Mouse (Mus musculus) hindbrain, embryonic 10.5 days (tissue): ENCODE measurements at regions not wholly inside any gene's neighbourhood (a gene's known extent, or its start where the extent isn't known, plus 50 kb on each side); places are given as distances from the start of the nearest gene placed in this dataset.

Experiments
- DNase-seq: peaks from one replicate; pipeline ENCODE4 v3.0.0-alpha.2; 2017; ENCODE audit warnings: low spot score
- H3K27ac ChIP-seq: fragments of 300-500 bp; sonication (generic); 2 replicates; pipeline ENCODE4 v1.5.1; 2016; ENCODE audit warnings: mild to moderate bottlenecking, moderate library complexity
- H3K27me3 ChIP-seq: fragments of 300-500 bp; sonication (generic); 2 replicates; pipeline ENCODE4 v1.6.1; 2016; ENCODE audit warnings: mild to moderate bottlenecking; ENCODE audit not compliant: poor library complexity, insufficient read depth, severe bottlenecking
- H3K36me3 ChIP-seq: fragments of 300-500 bp; sonication (generic); 2 replicates; pipeline ENCODE4 v1.6.1; 2016; ENCODE audit warnings: mild to moderate bottlenecking, moderate library complexity
- H3K4me1 ChIP-seq: fragments of 300-500 bp; sonication (generic); replicated peaks from 2 replicates; pipeline ENCODE4 v1.6.1; 2016; ENCODE audit warnings: mild to moderate bottlenecking
- H3K4me3 ChIP-seq: fragments of 300-500 bp; sonication (generic); 2 replicates; pipeline ENCODE4 v1.5.1; 2016; ENCODE audit warnings: mild to moderate bottlenecking, moderate library complexity
- H3K9me3 ChIP-seq: fragments of 300-500 bp; sonication (generic); 2 replicates; pipeline ENCODE4 v1.6.1; 2016; ENCODE audit warnings: mild to moderate bottlenecking, moderate library complexity
- WGBS: fragments of 180-500 bp; shearing (Covaris S2); methylation state at CpG from one replicate; pipeline ENCODE4 v1.1.7; 2016; 5-methylcytosine and 5-hydroxymethylcytosine counted together

DNA sequence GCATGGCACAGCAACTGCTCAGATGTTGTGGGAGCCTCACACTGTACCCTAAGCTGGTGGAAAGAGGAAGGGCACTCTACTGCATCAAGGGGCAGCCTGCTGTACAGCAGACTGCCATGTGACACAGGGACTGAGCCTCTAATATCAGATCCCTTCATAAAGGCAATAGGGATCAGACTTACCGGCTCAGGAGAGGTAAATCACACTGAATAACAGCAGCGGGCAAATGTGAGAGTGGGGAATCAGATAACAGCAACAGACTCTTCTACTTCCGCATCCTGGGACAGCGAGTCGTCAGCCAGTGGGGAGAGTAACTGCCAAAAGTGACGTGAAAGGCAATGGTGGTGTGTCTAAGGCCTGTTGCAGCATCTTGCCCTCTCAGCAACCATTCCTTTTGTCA lies 339.0 kb downstream of the Agtpbp1 start:
- H3K27ac ChIP-seq: peak overlapping the region; percentile 31; the same call in 1 of the 2 replicates
- no peaks in the 10 kb centered on the region for H3K27me3 ChIP-seq
- no peak for DNase-seq
- 81% methylated on average over 6 of the region's 6 CpGs for whole genome bisulfite sequencing
- H3K9me3 ChIP-seq: no peaks in the 10 kb centered on the region
- no peaks in the 10 kb centered on the region for H3K36me3 ChIP-seq
- no peak overlapping the region for H3K4me3 ChIP-seq
- peaks cover 20% of the 10 kb centered on the region for H3K4me1 ChIP-seq

DNA sequence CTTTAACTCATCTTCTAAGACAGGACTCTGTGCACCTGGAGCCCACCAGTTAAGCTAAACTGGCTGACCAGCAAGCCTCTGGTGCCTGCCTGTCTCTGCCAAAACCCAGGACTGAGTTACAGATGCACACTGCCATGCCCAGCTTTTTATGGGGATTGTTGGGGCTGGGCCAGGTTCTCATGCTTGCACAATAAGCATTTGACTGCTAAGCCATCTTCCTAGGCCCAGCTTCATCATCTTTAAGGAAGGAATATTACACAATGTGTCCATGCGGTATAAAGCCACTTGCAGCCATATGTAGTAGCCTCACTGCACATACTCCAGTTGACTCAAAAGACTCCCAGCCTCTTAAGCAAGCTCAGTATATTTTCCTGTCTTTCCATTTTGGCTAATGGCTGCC lies 340.4 kb downstream of the Agtpbp1 start:
- Histone ChIP-seq H3K9me3 (no peaks in the 10 kb centered on the region), H3K36me3 (no peaks in the 10 kb centered on the region), H3K27ac (no peak overlapping the region), H3K4me3 (no peak overlapping the region), H3K27me3 (no peaks in the 10 kb centered on the region), H3K4me1 (peaks cover 7% of the 10 kb centered on the region; the same call in 1 of the 2 replicates)
- DNase-seq: no peak
- WGBS: 96% methylated on average over 1 of the region's 1 CpGs

DNA sequence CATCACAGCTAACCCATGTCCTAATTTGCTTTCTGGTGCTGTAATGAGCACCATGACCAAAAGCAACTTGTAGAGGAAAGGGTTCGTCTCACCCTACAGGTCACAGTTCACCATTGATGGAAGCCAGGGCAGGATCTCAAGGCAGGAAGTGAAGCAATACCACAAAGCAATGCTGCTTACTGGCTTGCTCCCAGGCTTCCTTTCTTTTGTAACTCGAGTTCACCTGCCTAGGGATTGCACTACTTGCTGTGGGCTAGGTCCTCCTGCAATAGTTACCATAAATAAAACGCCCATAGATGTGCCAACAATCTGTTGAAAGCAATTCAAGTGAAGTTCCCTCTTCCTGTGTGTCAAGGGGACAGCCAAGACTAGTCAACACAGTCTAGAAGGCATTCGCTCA lies 342.4 kb downstream of the Agtpbp1 start:
- Histone ChIP-seq H3K27me3 (no peaks in the 10 kb centered on the region), H3K27ac (no peak overlapping the region), H3K36me3 (no peaks in the 10 kb centered on the region), H3K4me3 (no peak overlapping the region), H3K4me1 (peaks cover 13% of the 10 kb centered on the region; the same call in 1 of the 2 replicates), H3K9me3 (no peaks in the 10 kb centered on the region)
- DNase-seq: no peak
- WGBS: 75% methylated on average over 4 of the region's 4 CpGs

DNA sequence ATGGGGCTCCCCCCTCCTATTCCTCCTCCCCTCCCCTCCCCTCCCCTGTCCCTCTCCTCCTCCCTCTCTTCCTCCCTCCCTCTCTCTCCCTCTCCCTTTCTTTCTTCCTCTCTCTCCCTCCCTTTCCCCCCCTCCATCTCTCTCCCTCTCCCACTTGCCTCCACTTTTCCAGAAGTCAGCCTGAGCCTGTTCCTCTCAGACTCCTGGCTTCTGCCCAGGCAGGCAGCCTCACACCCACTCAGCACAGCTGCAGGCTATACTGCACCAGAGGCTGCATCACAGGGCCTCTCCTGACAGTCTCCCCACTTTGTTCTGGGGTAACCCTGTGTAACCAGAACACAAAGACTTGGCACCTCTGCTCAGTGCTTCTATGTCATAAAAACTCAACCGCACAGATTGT lies 346.3 kb downstream of the Agtpbp1 start:
- Histone ChIP-seq H3K36me3 (no peaks in the 10 kb centered on the region), H3K4me3 (no peak overlapping the region), H3K27ac (peak overlapping the region; percentile 19; the same call in 1 of the 2 replicates), H3K4me1 (peaks cover 12% of the 10 kb centered on the region), H3K9me3 (no peaks in the 10 kb centered on the region), H3K27me3 (no peaks in the 10 kb centered on the region)
- no peak for DNase-seq
- WGBS: 83% methylated on average over 1 of the region's 1 CpGs

DNA sequence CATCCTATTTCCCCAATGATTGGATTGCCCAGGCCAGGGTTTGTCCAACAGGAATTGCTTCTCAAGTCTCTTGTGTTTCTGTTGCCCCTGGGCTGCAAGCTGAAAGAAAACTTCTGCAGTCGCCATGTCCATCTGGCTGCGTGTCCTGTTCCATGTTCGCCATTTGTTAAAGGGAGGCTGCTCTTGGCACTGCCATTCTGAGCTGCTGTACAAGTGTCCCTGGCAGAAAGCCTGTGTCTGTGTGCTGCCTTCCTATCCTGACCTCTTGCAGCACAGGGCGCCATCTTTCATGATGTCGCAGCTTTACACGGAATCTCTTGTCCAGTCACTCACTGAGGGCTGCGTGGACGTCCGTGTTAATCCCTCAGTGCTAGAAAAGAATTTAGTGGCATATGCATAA lies 349.2 kb downstream of the Agtpbp1 start:
- Histone ChIP-seq H3K36me3 (no peaks in the 10 kb centered on the region), H3K27me3 (no peaks in the 10 kb centered on the region), H3K27ac (no peak overlapping the region), H3K4me1 (peaks cover 12% of the 10 kb centered on the region), H3K4me3 (no peak overlapping the region), H3K9me3 (no peaks in the 10 kb centered on the region)
- DNase-seq: no peak
- WGBS: 93% methylated on average over 9 of the region's 9 CpGs

DNA sequence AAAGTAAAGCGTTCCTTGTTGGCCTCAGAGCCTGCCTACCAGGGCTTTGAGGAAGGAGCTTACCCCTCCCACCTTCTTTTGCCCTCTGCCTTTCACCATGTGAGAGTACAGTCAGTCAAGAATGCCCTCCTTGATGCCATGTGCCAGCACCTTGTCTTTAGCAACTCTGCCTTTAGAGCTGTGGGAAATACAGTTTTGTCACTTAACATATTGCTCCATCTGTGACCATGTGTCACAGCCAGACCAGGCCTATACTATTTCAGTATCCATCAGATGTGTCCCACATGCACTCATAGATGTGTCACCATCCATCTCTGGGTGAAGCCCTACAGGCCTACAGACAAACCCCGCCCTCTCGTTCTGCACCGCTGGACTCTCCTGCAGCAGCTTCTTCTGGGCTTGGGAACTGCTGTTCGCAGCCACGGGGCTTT lies 355.9 kb downstream of the Agtpbp1 start:
- H3K27me3 ChIP-seq: no peaks in the 10 kb centered on the region
- H3K27ac ChIP-seq: no peak overlapping the region
- H3K4me1 ChIP-seq: 0 out of 2 replicates have a peak, but pooled peaks cover 4% of the 10 kb centered on the region
- WGBS: 84% methylated on average over 6 of the region's 6 CpGs
- H3K4me3 ChIP-seq: no peak overlapping the region
- no peaks in the 10 kb centered on the region for H3K9me3 ChIP-seq
- DNase-seq: no peak
- H3K36me3 ChIP-seq: no peaks in the 10 kb centered on the region

DNA sequence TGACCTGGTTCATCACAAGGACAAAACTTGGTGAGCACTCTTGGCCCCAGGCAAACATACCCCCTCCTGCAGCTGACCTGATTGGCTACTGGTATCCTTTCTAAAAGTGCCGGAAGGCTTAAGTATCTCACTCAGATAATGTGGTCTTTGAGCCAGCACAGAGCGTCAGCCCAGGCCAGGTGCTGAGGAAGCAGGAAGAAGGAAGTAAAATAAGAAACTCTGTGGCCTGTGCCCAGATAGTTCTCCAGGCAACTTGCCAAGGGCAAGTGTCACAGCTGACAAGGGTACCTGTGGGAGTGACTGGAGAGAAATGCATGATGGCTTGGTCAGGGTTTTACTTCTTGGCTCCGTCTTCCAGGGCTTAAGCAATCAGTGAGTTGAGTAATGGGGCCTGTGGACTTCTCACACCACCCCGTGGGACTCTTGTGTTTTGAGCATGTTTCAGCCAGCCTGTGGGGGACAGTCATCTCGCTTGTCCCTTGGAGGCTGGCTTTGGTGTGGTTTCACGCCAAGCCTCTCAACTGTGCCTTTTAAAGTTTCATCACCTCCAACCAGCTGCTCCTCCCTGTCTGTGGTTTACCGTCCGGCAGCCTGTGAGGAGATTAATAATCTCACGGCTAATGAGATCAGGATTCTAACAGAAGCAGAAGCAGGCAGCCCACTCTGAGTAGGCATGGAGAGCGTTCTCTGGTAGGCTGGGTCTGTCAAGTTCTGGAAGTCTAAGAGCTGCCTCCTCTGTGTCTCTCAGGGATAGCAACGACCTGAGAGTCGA lies 356.8 kb downstream of the Agtpbp1 start:
- Histone ChIP-seq H3K4me3 (no peak overlapping the region), H3K36me3 (no peaks in the 10 kb centered on the region), H3K4me1 (0 out of 2 replicates have a peak, but pooled peaks cover 4% of the 10 kb centered on the region), H3K9me3 (no peaks in the 10 kb centered on the region), H3K27ac (no peak overlapping the region), H3K27me3 (no peaks in the 10 kb centered on the region)
- WGBS: 84% methylated on average over 12 of the region's 12 CpGs
- no peak for DNase-seq

DNA sequence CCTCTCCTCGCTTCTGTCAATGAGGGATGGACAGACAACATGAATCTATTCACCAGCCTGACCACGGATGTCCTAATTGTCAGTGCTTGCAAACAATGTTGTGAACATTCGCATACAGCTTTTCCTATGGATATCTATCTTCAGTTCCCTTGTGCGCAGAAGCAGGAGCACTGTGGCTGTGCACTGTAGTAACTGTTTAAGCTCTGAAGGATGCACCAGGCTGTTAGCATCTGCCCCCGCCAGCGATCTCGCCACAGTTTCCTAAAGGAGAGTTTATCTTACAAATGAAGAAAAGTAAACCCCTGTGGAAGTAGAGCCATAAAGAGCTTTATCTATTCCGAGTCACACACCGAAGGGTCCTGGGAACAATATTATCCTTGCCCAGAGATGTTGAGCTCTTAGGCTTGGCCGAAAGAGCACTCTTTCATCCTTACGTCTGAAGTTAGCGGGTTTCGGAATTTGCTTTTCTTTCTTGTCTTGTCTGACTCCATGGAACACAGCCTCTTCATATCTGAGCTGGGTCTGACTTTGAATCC lies 357.4 kb downstream of the Agtpbp1 start:
- Histone ChIP-seq H3K27ac (no peak overlapping the region), H3K27me3 (no peaks in the 10 kb centered on the region), H3K4me3 (no peak overlapping the region), H3K9me3 (no peaks in the 10 kb centered on the region), H3K4me1 (0 out of 2 replicates have a peak, but pooled peaks cover 4% of the 10 kb centered on the region), H3K36me3 (no peaks in the 10 kb centered on the region)
- WGBS: 92% methylated on average over 13 of the region's 13 CpGs
- DNase-seq: no peak

DNA sequence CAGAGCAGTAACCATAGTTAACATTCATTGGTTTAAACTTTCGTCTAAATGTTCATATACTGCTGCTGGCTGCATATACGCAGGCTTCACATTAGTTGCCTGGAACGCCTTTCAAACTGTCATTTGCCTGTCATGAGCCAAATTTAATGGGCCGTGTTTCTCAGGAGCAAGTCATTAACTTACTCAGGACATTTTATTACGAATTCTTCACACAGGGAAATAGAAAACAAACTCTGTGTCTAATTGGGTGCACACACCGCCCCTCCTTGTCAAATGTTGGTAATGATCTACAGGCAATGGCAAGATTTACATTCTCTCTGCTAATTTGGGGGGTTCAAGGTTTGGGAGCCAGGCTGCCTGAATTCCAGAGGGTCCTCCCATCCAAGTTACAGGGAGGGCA lies 364.4 kb downstream of the Agtpbp1 start:
- Histone ChIP-seq H3K4me1 (peaks cover 10% of the 10 kb centered on the region), H3K27me3 (no peaks in the 10 kb centered on the region), H3K36me3 (no peaks in the 10 kb centered on the region), H3K27ac (no peak overlapping the region), H3K4me3 (no peak overlapping the region), H3K9me3 (no peaks in the 10 kb centered on the region; the same call in 1 of the 2 replicates)
- WGBS: 81% methylated on average over 6 of the region's 6 CpGs
- no peak for DNase-seq

DNA sequence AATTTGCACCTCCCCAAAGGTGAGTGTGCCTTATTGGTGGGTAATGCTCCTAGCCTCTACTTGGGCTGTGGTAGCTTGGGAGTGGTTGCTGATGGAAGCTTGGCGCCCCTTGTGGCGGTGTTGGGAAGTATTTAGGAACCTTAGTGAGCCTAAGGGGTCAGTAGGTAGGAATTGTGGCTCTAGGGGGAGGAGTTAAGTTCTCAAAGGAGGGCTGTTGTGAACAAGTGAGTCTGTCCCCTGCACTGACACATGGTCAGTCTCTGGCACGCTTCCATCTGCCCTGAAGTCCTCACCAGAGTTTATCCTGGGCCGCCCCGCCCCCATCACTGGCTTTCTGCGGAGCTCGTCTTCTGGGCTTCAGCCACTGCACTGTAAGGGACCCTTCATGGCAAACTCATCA lies 364.9 kb downstream of the Agtpbp1 start:
- no peak overlapping the region for H3K27ac ChIP-seq
- peaks cover 10% of the 10 kb centered on the region for H3K4me1 ChIP-seq
- WGBS: 21% methylated on average over 7 of the region's 7 CpGs
- no peaks in the 10 kb centered on the region for H3K27me3 ChIP-seq
- DNase-seq: peak; percentile 43
- no peaks in the 10 kb centered on the region; the same call in 1 of the 2 replicates for H3K9me3 ChIP-seq
- no peaks in the 10 kb centered on the region for H3K36me3 ChIP-seq
- no peak overlapping the region for H3K4me3 ChIP-seq

DNA sequence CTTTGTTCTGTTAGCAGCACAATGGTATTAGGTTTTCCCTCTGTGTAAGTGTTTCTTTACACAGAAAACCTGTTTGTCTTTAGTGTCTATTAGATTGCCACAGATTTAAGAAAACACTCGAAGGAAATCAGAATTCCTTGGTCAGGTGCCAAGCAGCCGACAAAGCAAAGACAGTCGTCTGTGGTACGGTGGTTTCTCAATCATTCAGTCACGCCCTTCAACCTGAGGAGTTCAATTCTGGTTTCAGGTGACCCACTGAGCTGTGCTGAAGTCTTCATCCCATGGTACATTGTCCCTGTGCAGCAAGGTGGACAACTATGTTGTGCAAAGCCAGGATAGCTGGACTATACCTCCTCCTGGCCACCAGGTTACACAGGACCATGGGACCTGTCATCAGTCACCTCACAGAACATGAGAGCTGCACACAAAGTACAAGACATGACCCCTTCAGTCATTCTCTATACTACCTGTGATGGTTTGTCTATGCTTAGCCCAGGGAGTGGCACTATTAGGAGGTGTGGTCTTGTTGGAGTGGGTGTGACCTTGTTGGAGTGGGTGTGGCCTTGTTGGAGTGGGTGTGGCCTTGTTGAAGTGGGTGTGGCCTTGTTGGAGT lies 368.2 kb downstream of the Agtpbp1 start:
- 81% methylated on average over 5 of the region's 5 CpGs for WGBS
- Histone ChIP-seq H3K4me1 (peaks cover 10% of the 10 kb centered on the region), H3K27me3 (no peaks in the 10 kb centered on the region), H3K4me3 (no peak overlapping the region), H3K36me3 (no peaks in the 10 kb centered on the region), H3K27ac (no peak overlapping the region), H3K9me3 (no peaks in the 10 kb centered on the region; the same call in 1 of the 2 replicates)
- no peak for DNase-seq

DNA sequence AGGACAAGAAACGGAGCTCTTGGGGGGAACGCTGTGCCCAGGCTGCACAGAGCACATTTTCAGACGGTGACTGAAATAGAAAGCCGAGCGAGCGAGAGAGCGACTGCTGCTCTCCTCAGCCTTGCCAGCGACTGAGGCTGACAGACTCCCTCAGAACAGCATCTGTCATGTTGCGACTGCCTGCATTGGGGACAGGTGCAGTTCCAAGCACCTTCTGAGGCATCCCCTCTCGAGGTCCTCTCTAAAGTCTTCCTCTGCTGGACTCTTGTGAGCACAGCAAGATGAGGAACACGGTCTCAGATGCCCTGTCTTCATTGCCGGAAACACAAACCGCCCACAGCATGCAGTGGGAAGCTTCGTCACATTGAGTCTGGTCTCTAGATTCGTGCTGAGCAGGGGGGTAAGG lies 372.7 kb downstream of the Agtpbp1 start:
- peaks cover 21% of the 10 kb centered on the region for H3K4me1 ChIP-seq
- no peaks in the 10 kb centered on the region for H3K27me3 ChIP-seq
- WGBS: 85% methylated on average over 15 of the region's 15 CpGs
- DNase-seq: no peak
- no peak overlapping the region for H3K4me3 ChIP-seq
- H3K27ac ChIP-seq: peak overlapping the region; percentile 12; the same call in 1 of the 2 replicates
- no peaks in the 10 kb centered on the region; the same call in 1 of the 2 replicates for H3K9me3 ChIP-seq
- no peaks in the 10 kb centered on the region for H3K36me3 ChIP-seq

DNA sequence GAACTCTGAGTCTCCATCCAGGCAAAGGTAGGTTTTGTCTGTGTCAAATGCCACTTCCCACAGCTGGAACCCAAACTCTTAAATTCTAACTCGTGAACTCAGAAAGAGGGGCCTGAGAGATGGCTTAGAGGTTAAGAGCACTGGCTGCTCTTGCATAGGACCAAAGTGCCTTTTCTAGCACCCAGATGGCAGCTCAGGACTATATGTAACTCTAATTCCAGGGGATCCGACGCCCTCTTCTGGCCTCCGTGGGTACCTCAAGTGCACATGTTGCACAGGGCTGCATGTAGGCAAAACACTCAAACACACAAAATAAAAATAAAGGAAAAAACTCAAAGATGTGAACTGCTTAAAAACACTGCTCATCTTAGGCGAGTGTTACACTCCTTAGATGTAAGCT lies 374.2 kb downstream of the Agtpbp1 start:
- H3K4me1 ChIP-seq: peaks cover 16% of the 10 kb centered on the region
- no peak overlapping the region for H3K27ac ChIP-seq
- WGBS: 58% methylated on average over 5 of the region's 5 CpGs

More for the DNA sequence above, 374.2 kb downstream of the Agtpbp1 start:
- H3K4me3 ChIP-seq: no peak overlapping the region
- no peaks in the 10 kb centered on the region for H3K36me3 ChIP-seq
- no peaks in the 10 kb centered on the region for H3K27me3 ChIP-seq
- H3K9me3 ChIP-seq: no peaks in the 10 kb centered on the region
- peak; percentile 18 for DNase-seq
